Mouse (Mus musculus) neural tube, embryonic 11.5 days (tissue): ENCODE measurements at regions not wholly inside any gene's neighbourhood (a gene's known extent, or its start where the extent isn't known, plus 50 kb on each side); places are given as distances from the start of the nearest gene placed in this dataset.
"Not testable (repeated sequence)": the region's sequence is repeated elsewhere in the genome, so short reads cannot be mapped to it uniquely, and the experiment has no call there.

Experiments used
- ATAC-seq: fragments of 200-750 bp; cut with Nextera tagmentation; 2 replicates; pipeline ENCODE4 v1.8.0; 2017; ENCODE audit warnings: moderate number of reproducible peaks, mild to moderate bottlenecking, moderate TSS enrichment, moderate library complexity; ENCODE audit not compliant: insufficient read depth, low FRiP score, low TSS enrichment
- DNase-seq: peaks from one replicate; pipeline ENCODE4 v3.0.0-alpha.2; 2015; ENCODE audit warnings: low spot score
- H3K27ac ChIP-seq: fragments of 300-500 bp; sonication (generic); 2 replicates; pipeline ENCODE4 v1.5.1; 2014; ENCODE audit warnings: low read depth, mild to moderate bottlenecking, low read length
- H3K27me3 ChIP-seq: fragments of 300-500 bp; sonication (generic); 2 replicates; pipeline ENCODE4 v1.6.1; 2014; ENCODE audit warnings: mild to moderate bottlenecking, low read length, mixed read lengths; ENCODE audit not compliant: control insufficient read depth, insufficient read depth
- H3K36me3 ChIP-seq: fragments of 300-500 bp; sonication (generic); 2 replicates; pipeline ENCODE4 v1.6.1; 2014; ENCODE audit warnings: mild to moderate bottlenecking, low read length, moderate library complexity, mixed read lengths; ENCODE audit not compliant: control insufficient read depth, insufficient read depth
- H3K4me1 ChIP-seq: fragments of 300-500 bp; sonication (generic); 2 replicates; pipeline ENCODE4 v1.6.1; 2014; ENCODE audit warnings: low read length, mixed read lengths; ENCODE audit not compliant: control insufficient read depth, insufficient read depth
- H3K4me2 ChIP-seq: fragments of 300-500 bp; sonication (generic); 2 replicates; pipeline ENCODE4 v1.6.1; 2014; ENCODE audit warnings: low read depth, mild to moderate bottlenecking, moderate library complexity
- H3K4me3 ChIP-seq: fragments of 300-500 bp; sonication (generic); 2 replicates; pipeline ENCODE4 v1.5.1; 2014; ENCODE audit warnings: low read depth, low read length
- H3K9ac ChIP-seq: fragments of 300-500 bp; sonication (generic); 2 replicates; pipeline ENCODE4 v1.6.1; 2014; ENCODE audit warnings: mild to moderate bottlenecking, low read length
- H3K9me3 ChIP-seq: fragments of 300-500 bp; sonication (generic); 2 replicates; pipeline ENCODE4 v1.6.1; 2016; ENCODE audit warnings: low read length; ENCODE audit not compliant: control insufficient read depth
- WGBS: fragments of 180-500 bp; shearing (Covaris S2); extraction: QIAGEN DNeasy Blood & Tissue Kit; methylation state at CpG from one replicate; pipeline ENCODE4 v1.1.7; 2014; 5-methylcytosine and 5-hydroxymethylcytosine counted together

DNA sequence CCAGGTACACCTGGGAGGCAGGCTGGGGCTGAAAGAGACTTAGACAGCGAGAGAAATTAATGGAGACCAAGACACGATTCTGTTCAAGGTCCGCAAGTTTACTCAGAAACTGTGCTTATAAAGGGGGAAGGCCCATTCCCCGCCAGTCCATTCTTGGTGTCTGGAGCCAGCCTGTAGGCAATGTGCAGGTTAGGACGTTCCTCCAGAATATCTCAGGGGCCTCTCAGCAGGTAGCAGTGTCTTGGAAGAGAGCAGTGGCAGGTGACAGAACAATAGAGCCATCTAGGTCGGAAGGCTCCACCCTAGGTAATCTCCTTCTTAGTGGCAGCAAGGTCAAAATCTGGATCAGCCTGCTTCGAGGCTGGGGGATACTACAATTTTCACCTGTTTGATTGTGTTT lies 147.6 kb upstream of the Gm37988 start:
- H3K27ac ChIP-seq, ATAC-seq, H3K4me2 ChIP-seq, H3K4me3 ChIP-seq, DNase-seq, H3K9ac ChIP-seq, H3K36me3 ChIP-seq, H3K27me3 ChIP-seq, H3K4me1 ChIP-seq, H3K9me3 ChIP-seq: not testable (repeated sequence)
- WGBS = 83% methylated on average over 7 of the region's 7 CpGs

DNA sequence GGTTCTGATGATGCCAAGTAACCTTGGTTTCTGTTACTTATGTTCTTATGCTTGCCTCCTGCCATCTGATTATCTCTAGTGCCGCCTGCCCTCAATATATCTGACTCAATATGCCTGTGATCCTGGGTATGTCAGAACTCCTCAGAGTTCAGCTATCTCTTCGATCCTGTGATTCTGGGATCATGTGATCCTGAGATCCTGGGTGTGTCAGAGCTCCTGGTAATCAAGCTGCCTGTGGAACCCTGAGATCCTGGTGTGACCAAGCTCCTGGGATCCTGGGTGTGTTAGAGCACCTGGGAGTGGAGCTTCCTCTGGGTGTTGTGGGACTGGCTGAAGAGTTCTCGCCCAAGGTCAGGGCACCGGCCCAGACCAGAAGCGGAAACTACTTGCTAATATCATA lies 147.1 kb upstream of the Gm37988 start:
- not testable (repeated sequence) for ATAC-seq, H3K4me1 ChIP-seq, H3K27me3 ChIP-seq, H3K9ac ChIP-seq, H3K36me3 ChIP-seq, H3K4me3 ChIP-seq, H3K4me2 ChIP-seq, H3K9me3 ChIP-seq, DNase-seq, H3K27ac ChIP-seq
- 95% methylated on average over 5 of the region's 5 CpGs for WGBS

GRCm38 (mm10) chr1:4661761-4662160 lies 145.9 kb upstream of the Gm37988 start:
- ATAC-seq (no peak), DNase-seq (no peak)
- Histone ChIP-seq H3K4me3 (no peak overlapping the region), H3K4me1 (no peaks in the 10 kb centered on the region), H3K9ac (no peak overlapping the region), H3K9me3 (no peaks in the 10 kb centered on the region), H3K4me2 (no peak overlapping the region), H3K36me3 (no peaks in the 10 kb centered on the region), H3K27ac (no peak overlapping the region), H3K27me3 (no peaks in the 10 kb centered on the region)
- 98% methylated on average over 1 of the region's 1 CpGs for WGBS

DNA sequence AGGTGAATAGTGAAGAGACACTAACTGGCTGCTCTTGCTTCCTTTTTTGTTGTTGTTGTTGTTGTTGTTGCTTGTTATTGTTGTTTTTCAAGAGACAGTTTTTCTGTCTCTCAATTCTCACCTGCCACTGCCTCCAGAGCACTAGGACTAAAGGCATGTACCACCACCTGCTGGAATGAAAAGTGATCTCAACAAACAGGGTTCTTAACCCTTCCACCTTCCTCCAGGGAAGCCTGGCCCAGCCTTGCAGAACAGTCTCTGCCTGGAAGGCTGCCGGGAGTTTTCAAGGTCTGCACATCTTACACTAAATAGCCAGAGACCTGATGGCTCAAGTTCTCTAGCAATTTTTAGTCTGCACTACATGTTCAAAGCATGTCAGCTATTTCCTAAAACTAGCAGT lies 138.0 kb upstream of the Gm37988 start:
- Histone ChIP-seq H3K4me3 (no peak overlapping the region), H3K36me3 (no peaks in the 10 kb centered on the region), H3K4me2 (no peak overlapping the region), H3K4me1 (no peaks in the 10 kb centered on the region), H3K9ac (no peak overlapping the region), H3K27ac (no peak overlapping the region), H3K27me3 (no peaks in the 10 kb centered on the region), H3K9me3 (no peaks in the 10 kb centered on the region)
- ATAC-seq = no peak
- WGBS = 60% methylated on average over 1 of the region's 1 CpGs
- no peak for DNase-seq

DNA sequence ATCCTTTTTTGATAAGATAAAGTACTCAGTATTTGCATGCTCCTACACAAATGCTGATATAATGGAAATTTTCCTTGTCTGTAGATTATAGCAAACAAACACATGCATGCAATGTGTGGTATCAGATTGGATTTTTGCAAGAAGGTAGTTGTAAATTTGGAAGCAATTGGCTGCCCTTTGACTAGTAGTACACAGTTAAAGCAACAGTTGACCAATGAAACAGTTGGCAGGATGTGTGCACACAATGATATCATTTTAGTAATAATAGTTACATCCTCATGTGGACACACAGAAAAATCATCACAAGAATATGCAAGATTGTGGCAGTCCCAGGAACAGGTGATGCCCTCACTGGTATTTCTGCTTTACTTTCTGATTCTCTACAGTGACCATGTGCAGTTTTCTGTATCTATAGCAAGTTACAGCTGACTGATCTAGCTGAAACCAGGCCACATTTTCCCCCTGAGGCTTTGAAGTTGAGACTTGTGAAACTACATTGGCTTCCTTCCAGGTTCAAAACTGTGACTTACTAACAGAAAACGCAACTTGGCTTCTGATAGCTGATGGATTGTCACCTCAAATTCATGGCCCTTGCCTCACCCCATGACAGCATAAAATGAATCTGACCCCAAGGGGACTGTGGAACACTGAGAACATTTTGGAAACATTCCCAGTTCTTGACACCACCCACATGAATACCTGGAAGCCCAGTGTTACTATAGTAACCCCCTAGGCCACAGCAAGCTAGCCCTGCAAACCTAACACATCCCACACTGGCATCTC lies 136.3 kb upstream of the Gm37988 start:
- no peaks in the 10 kb centered on the region for H3K9me3 ChIP-seq
- DNase-seq (no peak), ATAC-seq (no peak)
- H3K27me3 ChIP-seq = no peaks in the 10 kb centered on the region
- H3K4me3 ChIP-seq = no peak overlapping the region
- no peak overlapping the region for H3K4me2 ChIP-seq
- no peak overlapping the region for H3K9ac ChIP-seq
- no peak overlapping the region for H3K27ac ChIP-seq
- WGBS = 55% methylated on average over 1 of the region's 1 CpGs
- no peaks in the 10 kb centered on the region for H3K36me3 ChIP-seq
- H3K4me1 ChIP-seq = no peaks in the 10 kb centered on the region

DNA sequence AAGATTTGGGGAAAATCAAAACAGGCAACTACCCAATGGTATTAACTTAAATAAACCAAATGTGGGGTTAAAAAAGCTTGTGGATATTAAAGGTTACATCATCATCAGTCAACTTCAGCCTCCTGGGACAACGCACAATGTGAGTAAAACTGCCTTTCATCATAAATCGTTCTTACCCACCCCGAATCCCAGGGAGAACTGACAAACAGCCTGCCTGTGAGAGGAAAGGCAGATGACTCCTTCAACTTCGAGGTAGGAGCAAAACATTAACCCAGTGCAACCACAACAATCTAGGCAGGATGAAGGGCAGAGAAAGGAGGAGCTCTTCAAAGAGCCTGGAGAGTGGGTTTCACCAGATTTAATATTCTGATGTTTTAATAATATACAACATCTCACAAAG lies 135.3 kb upstream of the Gm37988 start:
- no peak overlapping the region for H3K9ac ChIP-seq

GRCm38 (mm10) chr1:4687605-4688004 lies 120.1 kb upstream of the Gm37988 start:
- H3K4me3 ChIP-seq = no peak overlapping the region
- H3K27ac ChIP-seq = no peak overlapping the region
- H3K4me2 ChIP-seq = no peak overlapping the region
- H3K4me1 ChIP-seq = no peaks in the 10 kb centered on the region
- WGBS = 83% methylated on average over 9 of the region's 9 CpGs
- H3K9me3 ChIP-seq = no peaks in the 10 kb centered on the region
- no peak overlapping the region for H3K9ac ChIP-seq
- no peak for ATAC-seq
- H3K36me3 ChIP-seq = no peaks in the 10 kb centered on the region
- DNase-seq = no peak
- no peaks in the 10 kb centered on the region for H3K27me3 ChIP-seq

More for the DNA sequence above, 135.3 kb upstream of the Gm37988 start:
- 28% methylated on average over 4 of the region's 4 CpGs for WGBS
- no peaks in the 10 kb centered on the region for H3K4me1 ChIP-seq
- H3K27ac ChIP-seq = no peak overlapping the region
- no peaks in the 10 kb centered on the region for H3K27me3 ChIP-seq
- H3K4me2 ChIP-seq = no peak overlapping the region
- no peak overlapping the region for H3K4me3 ChIP-seq
- DNase-seq (no peak), ATAC-seq (no peak)
- H3K9me3 ChIP-seq = no peaks in the 10 kb centered on the region
- H3K36me3 ChIP-seq = no peaks in the 10 kb centered on the region

DNA sequence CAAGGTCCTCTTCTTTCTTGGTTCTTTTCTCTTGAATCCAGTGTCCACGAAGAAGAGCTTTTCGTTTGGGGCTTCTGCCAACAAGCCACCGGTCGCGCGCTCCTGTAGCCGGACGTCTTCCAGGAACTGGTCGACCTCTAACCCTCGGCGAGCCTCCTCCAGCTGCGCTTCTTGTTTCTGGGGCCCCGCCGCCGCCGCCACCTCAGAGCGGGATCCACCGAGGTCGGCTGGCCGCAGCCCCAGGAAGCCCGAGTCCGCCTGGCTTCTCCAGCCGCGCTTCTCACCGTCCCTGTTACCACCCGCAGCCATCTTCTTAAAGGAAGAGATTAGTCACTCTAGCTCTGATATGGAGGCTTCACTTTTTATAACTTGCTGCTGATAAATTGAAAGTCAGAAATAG lies 118.6 kb upstream of the Gm37988 start:
- H3K9me3 ChIP-seq = no peaks in the 10 kb centered on the region
- WGBS = 24% methylated on average over 25 of the region's 26 CpGs
- peak; percentile 22 for DNase-seq
- H3K27ac ChIP-seq = no peak overlapping the region
- no peaks in the 10 kb centered on the region for H3K4me1 ChIP-seq
- H3K27me3 ChIP-seq = no peaks in the 10 kb centered on the region
- H3K4me3 ChIP-seq = no peak overlapping the region
- H3K36me3 ChIP-seq = no peaks in the 10 kb centered on the region
- no peak for ATAC-seq
- no peak overlapping the region for H3K9ac ChIP-seq
- H3K4me2 ChIP-seq = 0 out of 2 replicates have a peak overlapping the region, but pooled peaks have one; percentile 16

DNA sequence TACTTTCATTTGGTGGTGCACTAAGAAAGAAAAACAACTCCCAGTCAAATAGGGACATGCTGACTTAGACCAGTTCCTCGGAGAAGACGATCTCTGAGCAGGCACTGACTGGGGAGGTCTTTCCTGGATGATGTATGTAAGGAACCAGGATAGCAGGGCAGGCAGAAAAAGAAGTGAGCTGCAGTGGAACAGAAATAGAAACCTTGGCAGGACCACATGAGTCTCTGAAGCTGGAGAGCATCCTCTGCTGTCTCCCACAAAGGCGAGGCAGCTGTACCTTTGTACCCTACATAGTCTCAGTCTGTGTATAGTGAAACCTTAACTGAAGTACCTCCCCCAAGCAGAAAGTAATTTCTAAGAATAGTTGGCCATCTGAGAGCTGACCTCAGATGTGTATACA lies 104.4 kb upstream of the Gm37988 start:
- Histone ChIP-seq H3K4me1 (no peaks in the 10 kb centered on the region), H3K36me3 (no peaks in the 10 kb centered on the region), H3K4me2 (no peak overlapping the region), H3K9ac (no peak overlapping the region), H3K9me3 (no peaks in the 10 kb centered on the region), H3K27ac (no peak overlapping the region), H3K4me3 (no peak overlapping the region), H3K27me3 (no peaks in the 10 kb centered on the region)
- ATAC-seq (no peak), DNase-seq (no peak)
- 84% methylated on average over 3 of the region's 3 CpGs for WGBS
